Mouse (Mus musculus): ENCODE results near the gene Ier5.

GRCm38 (mm10) chr1:155055041-155055440 lies 44.4 kb downstream of the Ier5 start:
- TF ChIP-seq CTCF (conservative IDR thresholded peaks at IDR 0.05; ENCODE audit: low read length) = no peak
- TF ChIP-seq NANOG (IDR thresholded peaks at IDR 0.05; ENCODE audit: borderline replicate concordance, low read length) = no peak
- TF ChIP-seq POU5F1 (IDR thresholded peaks at IDR 0.05; ENCODE audit: borderline replicate concordance, low read length) = no peak

Measured in E14TG2a.4 (cell line).